Mouse (Mus musculus) erythroblast, embryonic 14.5 days (primary cell): ENCODE measurements at regions not wholly inside any gene's neighbourhood (a gene's known extent, or its start where the extent isn't known, plus 50 kb on each side); places are given as distances from the start of the nearest gene placed in this dataset.

Source experiments
- H3K27me3 ChIP-seq: 2 replicates; pipeline ENCODE4 v1.6.1; 2012; ENCODE audit warnings: inconsistent platforms; ENCODE audit not compliant: control insufficient read depth
- H3K36me3 ChIP-seq: 2 replicates; pipeline ENCODE4 v1.6.1; 2012; ENCODE audit warnings: mild to moderate bottlenecking, inconsistent platforms; ENCODE audit not compliant: control insufficient read depth
- H3K4me1 ChIP-seq: 2 replicates; pipeline ENCODE4 v1.6.1; 2012; ENCODE audit warnings: inconsistent platforms; ENCODE audit not compliant: control insufficient read depth
- H3K4me3 ChIP-seq: replicated peaks from 2 replicates; pipeline ENCODE3; 2012; ENCODE audit warnings: moderate library complexity, mild to moderate bottlenecking, inconsistent platforms
- H3K9me3 ChIP-seq: 2 replicates; pipeline ENCODE4 v1.6.1; 2012; ENCODE audit warnings: low read length, inconsistent platforms, mixed read lengths; ENCODE audit not compliant: control insufficient read depth
- GATA1 ChIP-seq: IDR thresholded peaks from 2 replicates; pipeline ENCODE4 v1.6.1; 2012; ENCODE audit warnings: low read length, inconsistent platforms, mixed read lengths
- TAL1 ChIP-seq: IDR thresholded peaks from 3 replicates; pipeline ENCODE4 v1.6.1; 2012; ENCODE audit warnings: low read length, inconsistent platforms, mixed read lengths

GRCm38 (mm10) chr11:111450811-111451494 lies 385.0 kb downstream of the Kcnj2 start:
- no peaks in the 10 kb centered on the region for H3K27me3 ChIP-seq
- H3K4me1 ChIP-seq, result no peaks in the 10 kb centered on the region
- no peaks in the 10 kb centered on the region for H3K36me3 ChIP-seq
- H3K9me3 ChIP-seq, result no peaks in the 10 kb centered on the region
- H3K4me3 ChIP-seq, result no peak overlapping the region
- no peak for TF ChIP-seq TAL1
- TF ChIP-seq GATA1, result no peak

DNA sequence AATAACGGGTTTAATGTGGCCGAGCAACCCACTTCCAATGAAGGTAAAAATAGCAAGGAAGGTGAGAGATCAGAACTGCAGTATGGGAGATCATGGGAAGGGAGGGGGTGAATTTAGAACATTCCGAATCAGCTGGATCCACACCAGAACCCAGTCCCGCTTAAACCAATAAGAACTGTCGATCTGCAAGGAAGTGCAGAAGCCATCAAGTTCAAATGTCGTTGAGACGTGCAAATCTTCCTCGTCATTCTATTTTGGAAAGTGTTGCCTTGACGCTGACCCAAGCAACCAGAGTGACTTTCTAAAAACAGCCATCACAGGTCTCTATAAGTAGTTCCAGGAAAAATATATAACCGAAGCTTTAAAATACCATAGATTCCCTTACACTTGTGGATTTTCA lies 394.1 kb downstream of the Kcnj2 start:
- Histone ChIP-seq H3K27me3 (no peaks in the 10 kb centered on the region), H3K9me3 (no peaks in the 10 kb centered on the region), H3K4me3 (no peak overlapping the region), H3K36me3 (no peaks in the 10 kb centered on the region), H3K4me1 (no peaks in the 10 kb centered on the region)
- no peak for TF ChIP-seq GATA1
- TF ChIP-seq TAL1, result no peak

- Histone ChIP-seq H3K27me3 (no peaks in the 10 kb centered on the region), H3K36me3 (no peaks in the 10 kb centered on the region), H3K9me3 (no peaks in the 10 kb centered on the region), H3K4me3 (no peak overlapping the region), H3K4me1 (no peaks in the 10 kb centered on the region)
- TF ChIP-seq GATA1, result no peak
- TF ChIP-seq TAL1, result no peak
These were observed 419.0 kb downstream of the Kcnj2 start for GRCm38 (mm10) chr11:111484981-111485380.

- no peak overlapping the region for H3K4me3 ChIP-seq
- no peaks in the 10 kb centered on the region for H3K4me1 ChIP-seq
- no peaks in the 10 kb centered on the region for H3K9me3 ChIP-seq
- no peaks in the 10 kb centered on the region for H3K27me3 ChIP-seq
- TF ChIP-seq TAL1 (no peak), GATA1 (no peak)
- no peaks in the 10 kb centered on the region for H3K36me3 ChIP-seq
These were observed 446.5 kb downstream of the Kcnj2 start for GRCm38 (mm10) chr11:111512471-111512870.

DNA sequence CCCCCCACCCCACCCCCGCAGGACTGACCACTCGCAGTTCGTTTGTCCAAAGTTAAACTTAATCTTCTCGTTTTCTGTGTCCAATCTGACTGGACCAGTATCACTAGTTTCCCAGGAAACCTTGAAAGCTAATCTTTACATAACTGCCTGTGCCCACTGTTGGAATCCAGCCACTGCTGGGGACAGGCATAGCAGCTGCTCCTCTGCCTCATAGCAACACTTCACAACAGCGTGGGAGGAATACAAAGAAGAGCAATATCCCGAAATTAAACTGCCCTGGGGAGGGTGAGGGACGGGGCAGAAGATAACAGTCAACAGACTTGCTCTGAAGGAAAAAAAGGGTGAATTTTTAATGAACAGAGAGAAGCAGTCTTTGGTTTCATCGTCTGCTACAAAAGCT lies 456.8 kb downstream of the Kcnj2 start:
- H3K9me3 ChIP-seq, result no peaks in the 10 kb centered on the region

GRCm38 (mm10) chr11:111523465-111523864 lies 457.5 kb downstream of the Kcnj2 start:
- H3K9me3 ChIP-seq, result no peaks in the 10 kb centered on the region
- TF ChIP-seq GATA1, result no peak
- TF ChIP-seq TAL1, result no peak
- no peaks in the 10 kb centered on the region for H3K4me1 ChIP-seq

More for the DNA sequence above, 456.8 kb downstream of the Kcnj2 start:
- Histone ChIP-seq H3K4me1 (no peaks in the 10 kb centered on the region), H3K4me3 (no peak overlapping the region), H3K27me3 (no peaks in the 10 kb centered on the region), H3K36me3 (no peaks in the 10 kb centered on the region)
- TF ChIP-seq TAL1, result no peak
- TF ChIP-seq GATA1, result no peak

GRCm38 (mm10) chr11:111526010-111526742 lies 460.2 kb downstream of the Kcnj2 start:
- no peaks in the 10 kb centered on the region for H3K9me3 ChIP-seq
- no peaks in the 10 kb centered on the region for H3K36me3 ChIP-seq
- H3K4me3 ChIP-seq, result no peak overlapping the region
- no peaks in the 10 kb centered on the region for H3K27me3 ChIP-seq
- TF ChIP-seq TAL1 (no peak), GATA1 (no peak)
- H3K4me1 ChIP-seq, result no peaks in the 10 kb centered on the region

More at GRCm38 (mm10) chr11:111523465-111523864, 457.5 kb downstream of the Kcnj2 start:
- Histone ChIP-seq H3K4me3 (no peak overlapping the region), H3K27me3 (no peaks in the 10 kb centered on the region), H3K36me3 (no peaks in the 10 kb centered on the region)

DNA sequence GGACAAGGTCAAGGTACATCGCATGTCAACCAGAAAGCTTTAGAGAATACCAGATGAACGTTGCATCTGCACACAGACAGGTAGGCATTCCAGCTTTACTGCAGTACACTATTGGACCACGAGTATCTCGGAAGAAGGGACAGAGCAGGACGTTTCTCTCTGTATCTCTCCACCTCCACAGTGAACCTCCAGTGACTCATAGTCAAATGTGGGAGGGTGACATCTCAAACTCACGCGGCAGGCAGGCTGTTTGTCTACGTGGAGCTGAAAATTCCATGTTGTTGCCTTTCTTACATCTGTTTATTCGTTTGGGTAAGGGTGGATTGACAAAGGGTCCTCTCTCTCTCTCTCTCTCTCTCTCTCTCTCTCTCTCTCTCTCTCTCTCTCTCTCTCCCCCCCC lies 463.6 kb downstream of the Kcnj2 start:
- H3K4me1 ChIP-seq, result no peaks in the 10 kb centered on the region
- no peak overlapping the region for H3K4me3 ChIP-seq
- no peaks in the 10 kb centered on the region for H3K36me3 ChIP-seq
- no peak for TF ChIP-seq GATA1
- no peaks in the 10 kb centered on the region for H3K9me3 ChIP-seq
- H3K27me3 ChIP-seq, result no peaks in the 10 kb centered on the region

DNA sequence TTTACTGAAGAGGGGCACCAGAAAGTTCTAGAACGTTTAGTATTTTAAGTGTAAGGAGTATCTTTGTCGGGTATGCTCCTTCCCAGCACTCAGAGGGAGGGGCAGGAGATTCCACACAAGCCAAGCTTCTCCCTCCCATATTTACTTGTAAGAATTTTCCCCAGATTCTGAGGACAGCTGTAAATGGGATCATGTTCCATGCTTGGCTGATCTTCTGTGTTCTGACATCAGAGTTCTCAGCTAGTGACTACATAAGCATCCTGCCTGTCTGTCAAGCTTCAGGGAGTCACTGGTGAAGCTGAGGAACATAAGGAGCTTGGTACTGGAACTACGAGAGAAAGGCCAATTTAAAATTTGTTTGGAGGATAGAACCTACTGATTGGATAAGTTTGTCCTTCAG lies 464.9 kb downstream of the Kcnj2 start:
- Histone ChIP-seq H3K27me3 (no peaks in the 10 kb centered on the region), H3K36me3 (no peaks in the 10 kb centered on the region), H3K4me3 (no peak overlapping the region), H3K4me1 (no peaks in the 10 kb centered on the region), H3K9me3 (no peaks in the 10 kb centered on the region)
- TF ChIP-seq GATA1, result no peak
- TF ChIP-seq TAL1, result no peak
